Mouse (Mus musculus) megakaryocyte, embryonic 14.5 days (primary cell): ENCODE measurements around the gene Dscaml1.

Experiments
- FLI1 ChIP-seq: IDR thresholded peaks from 2 replicates; pipeline ENCODE4 v1.6.1; 2012; ENCODE audit warnings: low read length, inconsistent platforms, mixed read lengths
- GATA1 ChIP-seq: IDR thresholded peaks from 3 replicates; pipeline ENCODE4 v1.6.1; 2012; ENCODE audit warnings: mixed read lengths, low read length, inconsistent platforms, borderline replicate concordance

- TF ChIP-seq GATA1 (no peak), FLI1 (no peak)
Measured at GRCm38 (mm10) chr9:45587704-45588103, 161.3 kb downstream of the Dscaml1 start.
